Mouse (Mus musculus) neural tube, embryonic 10.5 days (tissue): ENCODE measurements around the gene Gm42372.

ENCODE experiments used
- DNase-seq: peaks from one replicate; pipeline ENCODE4 v3.0.0-alpha.2; 2017; ENCODE audit warnings: low spot score; ENCODE audit errors: extremely low spot score

Gene Gm42372

GRCm38 (mm10) chr7:17030239-17030638 is 47.4 kb downstream of the Gm42372 start:
- DNase-seq, result no peak
